Mouse (Mus musculus) E14TG2a.4 (cell line): ENCODE data around the gene Plxna2.

ENCODE experiments used
- CTCF ChIP-seq: conservative IDR thresholded peaks from 2 replicates; pipeline ENCODE4 v1.5.1; 2014; ENCODE audit warnings: low read length
- NANOG ChIP-seq: IDR thresholded peaks from 2 replicates; pipeline ENCODE4 v1.6.1; 2014; ENCODE audit warnings: borderline replicate concordance, low read length, mixed read lengths

DNA sequence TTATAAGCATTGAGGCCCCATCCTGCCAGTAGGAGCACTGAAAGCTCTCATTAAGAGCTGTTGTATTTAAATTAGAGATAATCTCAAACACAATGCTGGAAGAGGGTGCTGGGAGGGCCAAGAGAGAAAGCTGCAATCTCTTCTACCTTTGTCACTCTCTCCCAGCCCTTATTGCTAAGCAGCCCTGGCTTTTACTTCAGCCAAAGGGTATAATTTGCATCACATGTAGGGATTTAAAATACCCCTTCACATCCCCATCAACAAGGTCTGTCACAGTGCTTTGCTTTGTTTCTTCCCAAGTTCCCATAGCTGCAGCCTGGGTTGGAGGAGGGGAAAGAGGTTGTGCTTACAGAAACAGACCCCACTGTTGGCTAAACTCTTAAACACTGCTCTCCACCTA is 180.5 kb downstream of the Plxna2 start:
- no peak for TF ChIP-seq CTCF
- peak; percentile 62; the same call in 1 of the 2 replicates for TF ChIP-seq NANOG
